Mouse (Mus musculus): ENCODE data around the gene Sowaha. TPM values are rescaled to one million over a fixed set of nuclear protein-coding genes. Genes with fewer than 3 reads are reported as not detected.

Sowaha gene
- polyA plus RNA-seq, 1 experiment from 2014 or later = 0.17 TPM

- H3K4me1 ChIP-seq (ENCODE audit: insufficient read depth, low read length) = peaks cover 16% of the 10 kb centered on the region
- peak overlapping the region; percentile 79 for H3K4me2 ChIP-seq (replicated peaks; ENCODE audit: low read depth, low read length)
- no peaks in the 10 kb centered on the region for H3K36me3 ChIP-seq (ENCODE audit: insufficient read depth, low read length)
- H3K27ac ChIP-seq (ENCODE audit: low read length) = no peak overlapping the region
- ATAC-seq (ENCODE audit: low FRiP score, low TSS enrichment) = peak; percentile 40; the same call in 1 of the 2 replicates
- WGBS = 5% methylated on average over 79 of the region's 79 CpGs
- H3K27me3 ChIP-seq (ENCODE audit: insufficient read depth, low read length) = peaks cover 77% of the 10 kb centered on the region
- H3K9me3 ChIP-seq (ENCODE audit: low read length) = peaks cover 5% of the 10 kb centered on the region
- peak overlapping the region; percentile 41 for H3K9ac ChIP-seq (replicated peaks; ENCODE audit: low read length)
- peak overlapping the region; percentile 44 for H3K4me3 ChIP-seq (ENCODE audit: low read length)
Observed at GRCm38 (mm10) chr11:53478383-53479170, 1.5 kb downstream of the Sowaha start.

GRCm38 (mm10) chr11:53477833-53478232, 2.2 kb downstream of the Sowaha start:
- peaks cover 81% of the 10 kb centered on the region for H3K27me3 ChIP-seq (ENCODE audit: insufficient read depth, low read length)
- no peak overlapping the region for H3K27ac ChIP-seq (ENCODE audit: low read length)
- no peak overlapping the region for H3K4me2 ChIP-seq (replicated peaks; ENCODE audit: low read depth, low read length)
- ATAC-seq (ENCODE audit: low FRiP score, low TSS enrichment) = no peak
- no peak overlapping the region for H3K9ac ChIP-seq (replicated peaks; ENCODE audit: low read length)
- no peaks in the 10 kb centered on the region for H3K36me3 ChIP-seq (ENCODE audit: insufficient read depth, low read length)
- no peak overlapping the region for H3K4me3 ChIP-seq (ENCODE audit: low read length)
- H3K9me3 ChIP-seq (ENCODE audit: low read length) = peaks cover 5% of the 10 kb centered on the region
- 32% methylated on average over 7 of the region's 7 CpGs for WGBS
- peaks cover 16% of the 10 kb centered on the region for H3K4me1 ChIP-seq (ENCODE audit: insufficient read depth, low read length)

- Histone ChIP-seq H3K36me3 (ENCODE audit: insufficient read depth, low read length) (no peaks in the 10 kb centered on the region), H3K4me1 (ENCODE audit: insufficient read depth, low read length) (peaks cover 18% of the 10 kb centered on the region), H3K4me3 (ENCODE audit: low read length) (no peak overlapping the region), H3K27me3 (ENCODE audit: insufficient read depth, low read length) (peaks cover 82% of the 10 kb centered on the region), H3K4me2 (replicated peaks; ENCODE audit: low read depth, low read length) (no peak overlapping the region), H3K27ac (ENCODE audit: low read length) (no peak overlapping the region), H3K9me3 (ENCODE audit: low read length) (peaks cover 5% of the 10 kb centered on the region), H3K9ac (replicated peaks; ENCODE audit: low read length) (no peak overlapping the region)
- 26% methylated on average over 8 of the region's 8 CpGs for WGBS
- ATAC-seq (ENCODE audit: low FRiP score, low TSS enrichment) = no peak
Observed at GRCm38 (mm10) chr11:53475620-53476019, 4.5 kb downstream of the Sowaha start.

DNA sequence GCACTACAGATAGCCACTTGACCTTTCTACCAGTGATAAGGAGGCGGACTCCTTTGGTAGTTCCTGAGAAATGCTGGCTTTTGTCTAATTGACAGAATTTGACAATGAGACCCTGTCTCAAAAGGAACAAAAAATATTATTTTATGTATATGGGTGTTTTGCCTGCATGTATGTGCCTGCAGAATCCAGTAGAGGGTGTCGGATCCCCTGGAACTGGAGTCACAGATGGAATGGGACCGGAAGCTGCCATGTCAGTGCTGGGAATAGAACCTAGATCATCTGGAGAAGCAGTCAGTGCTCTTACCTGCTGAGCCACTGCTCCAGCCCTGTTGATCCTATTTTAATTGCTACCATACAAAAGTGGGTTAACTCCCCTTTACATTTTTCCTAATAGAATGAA, 7.4 kb downstream of the Sowaha start:
- no peak overlapping the region for H3K4me3 ChIP-seq (ENCODE audit: low read length)
- H3K9me3 ChIP-seq (ENCODE audit: low read length) = no peaks in the 10 kb centered on the region
- peaks cover 65% of the 10 kb centered on the region for H3K27me3 ChIP-seq (ENCODE audit: insufficient read depth, low read length)
- WGBS = 84% methylated on average over 3 of the region's 3 CpGs
- no peak overlapping the region for H3K4me2 ChIP-seq (replicated peaks; ENCODE audit: low read depth, low read length)
- no peak overlapping the region for H3K9ac ChIP-seq (replicated peaks; ENCODE audit: low read length)
- no peak overlapping the region for H3K27ac ChIP-seq (ENCODE audit: low read length)
- no peak for ATAC-seq (ENCODE audit: low FRiP score, low TSS enrichment)
- H3K36me3 ChIP-seq (ENCODE audit: insufficient read depth, low read length) = no peaks in the 10 kb centered on the region
- H3K4me1 ChIP-seq (ENCODE audit: insufficient read depth, low read length) = peaks cover 8% of the 10 kb centered on the region; the same call in 1 of the 2 replicates

DNA sequence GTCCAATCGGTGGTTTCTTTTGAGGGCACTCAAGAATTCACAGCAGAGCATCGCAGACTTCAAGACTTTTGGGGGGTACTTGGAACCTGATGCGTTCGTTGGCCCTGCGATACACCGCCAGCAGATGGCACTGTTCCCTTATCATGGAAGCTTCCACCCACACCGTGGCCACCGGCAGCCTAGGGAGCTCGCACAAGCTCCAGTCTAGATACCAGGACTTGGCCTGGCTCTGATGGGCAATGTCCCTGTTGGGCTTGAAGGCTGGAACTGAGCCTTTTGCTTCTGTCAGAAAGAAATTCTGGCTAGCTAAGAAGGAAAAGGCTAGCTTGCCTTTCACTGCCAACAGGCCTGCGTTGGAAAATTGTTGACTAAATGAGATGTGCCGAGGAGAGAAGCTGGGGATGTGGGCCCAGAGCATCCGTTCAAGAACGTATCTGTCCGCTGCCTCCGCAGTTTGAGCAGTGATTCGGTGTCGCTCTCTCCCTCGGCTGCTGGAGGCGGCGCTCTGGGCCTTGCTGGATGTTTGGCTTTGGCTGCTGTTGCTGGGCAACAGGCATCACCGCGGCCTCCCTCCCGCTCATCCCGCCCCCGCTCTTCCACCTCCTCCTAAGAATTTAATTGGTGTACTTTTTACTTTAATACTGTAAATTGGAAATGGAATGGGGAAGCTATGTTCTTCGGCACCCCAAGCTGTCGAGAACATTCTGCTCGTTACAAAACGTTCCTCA, 9.9 kb downstream of the Sowaha start, which contains the start of gene Gm9837:
TSS of gene Gm9837 (minus strand) at position 512 of the 728 bp plus-strand sequence.
- peaks cover 16% of the 10 kb centered on the region for H3K4me1 ChIP-seq (ENCODE audit: insufficient read depth, low read length)
- no peaks in the 10 kb centered on the region for H3K36me3 ChIP-seq (ENCODE audit: insufficient read depth, low read length)
- no peaks in the 10 kb centered on the region for H3K9me3 ChIP-seq (ENCODE audit: low read length)
- H3K27ac ChIP-seq (ENCODE audit: low read length) = no peak within 1 kb of the TSS
- peak within 1 kb of the TSS; percentile 44 for H3K4me2 ChIP-seq (replicated peaks; ENCODE audit: low read depth, low read length)
- ATAC-seq (ENCODE audit: low FRiP score, low TSS enrichment) = peak; percentile 86; the same call in 1 of the 2 replicates
- H3K27me3 ChIP-seq (ENCODE audit: insufficient read depth, low read length) = peaks cover 66% of the 10 kb centered on the region
- H3K9ac ChIP-seq (replicated peaks; ENCODE audit: low read length) = peak within 1 kb of the TSS; percentile 27; the same call in 1 of the 2 replicates
- H3K4me3 ChIP-seq (ENCODE audit: low read length) = peak within 1 kb of the TSS; percentile 20
- WGBS = 5% methylated on average over 29 of the region's 29 CpGs

GRCm38 (mm10) chr11:53469294-53469967, 10.6 kb downstream of the Sowaha start:
- H3K9ac ChIP-seq (replicated peaks; ENCODE audit: low read length) = peak overlapping the region; percentile 27; the same call in 1 of the 2 replicates
- no peak for ATAC-seq (ENCODE audit: low FRiP score, low TSS enrichment)
- H3K36me3 ChIP-seq (ENCODE audit: insufficient read depth, low read length) = no peaks in the 10 kb centered on the region
- H3K27me3 ChIP-seq (ENCODE audit: insufficient read depth, low read length) = peaks cover 66% of the 10 kb centered on the region
- H3K9me3 ChIP-seq (ENCODE audit: low read length) = no peaks in the 10 kb centered on the region
- no peak overlapping the region for H3K27ac ChIP-seq (ENCODE audit: low read length)
- peak overlapping the region; percentile 20; the same call in 1 of the 2 replicates for H3K4me3 ChIP-seq (ENCODE audit: low read length)
- WGBS = 45% methylated on average over 16 of the region's 16 CpGs
- H3K4me2 ChIP-seq (replicated peaks; ENCODE audit: low read depth, low read length) = peak overlapping the region; percentile 44
- H3K4me1 ChIP-seq (ENCODE audit: insufficient read depth, low read length) = peaks cover 16% of the 10 kb centered on the region

DNA sequence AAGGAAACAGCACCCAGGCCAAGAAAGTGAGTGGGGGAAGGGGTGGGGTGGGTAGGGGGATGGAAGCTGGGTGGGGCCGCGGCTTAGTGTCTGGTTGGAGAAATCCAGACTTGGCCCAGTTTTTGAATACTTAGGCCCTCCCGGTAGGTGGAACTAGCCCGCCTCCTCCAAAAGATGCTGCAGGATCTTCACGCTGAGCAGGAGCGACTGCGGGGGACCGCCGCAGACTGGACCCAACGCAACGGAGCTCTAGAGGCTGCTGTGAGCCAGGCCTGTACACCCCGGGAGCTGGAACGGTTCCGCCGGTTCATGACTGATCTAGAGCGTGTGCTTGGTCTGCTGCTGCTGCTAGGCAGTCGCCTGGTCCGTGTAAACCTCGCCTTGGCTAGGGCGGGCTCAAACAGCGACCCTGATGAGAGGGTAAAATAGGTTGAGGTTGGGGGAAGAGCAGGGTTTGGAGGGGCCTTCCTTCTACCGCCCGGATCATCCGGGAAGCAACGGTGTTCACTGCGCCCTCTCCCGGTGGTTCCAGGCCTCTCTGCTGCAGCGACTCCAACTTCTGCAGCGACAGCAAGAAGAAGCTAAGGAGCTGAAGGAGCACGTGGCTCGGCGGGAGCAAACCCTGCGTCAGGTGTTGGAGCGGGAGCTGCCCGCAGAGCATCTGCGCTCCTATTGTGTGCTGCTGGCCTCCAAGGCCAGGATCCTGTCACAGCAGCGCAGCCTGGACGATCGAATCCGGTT, 13.7 kb downstream of the Sowaha start:
- H3K36me3 ChIP-seq (ENCODE audit: insufficient read depth, low read length) = no peaks in the 10 kb centered on the region
- H3K4me1 ChIP-seq (ENCODE audit: insufficient read depth, low read length) = peaks cover 37% of the 10 kb centered on the region
- H3K9ac ChIP-seq (replicated peaks; ENCODE audit: low read length) = peak overlapping the region; percentile 64
- WGBS = 7% methylated on average over 40 of the region's 40 CpGs
- peak overlapping the region; percentile 46 for H3K4me3 ChIP-seq (ENCODE audit: low read length)
- H3K27ac ChIP-seq (ENCODE audit: low read length) = no peak overlapping the region
- ATAC-seq (ENCODE audit: low FRiP score, low TSS enrichment) = peak; percentile 26; the same call in 1 of the 2 replicates
- H3K9me3 ChIP-seq (ENCODE audit: low read length) = no peaks in the 10 kb centered on the region
- H3K4me2 ChIP-seq (replicated peaks; ENCODE audit: low read depth, low read length) = peak overlapping the region; percentile 67
- peaks cover 73% of the 10 kb centered on the region for H3K27me3 ChIP-seq (ENCODE audit: insufficient read depth, low read length)

DNA sequence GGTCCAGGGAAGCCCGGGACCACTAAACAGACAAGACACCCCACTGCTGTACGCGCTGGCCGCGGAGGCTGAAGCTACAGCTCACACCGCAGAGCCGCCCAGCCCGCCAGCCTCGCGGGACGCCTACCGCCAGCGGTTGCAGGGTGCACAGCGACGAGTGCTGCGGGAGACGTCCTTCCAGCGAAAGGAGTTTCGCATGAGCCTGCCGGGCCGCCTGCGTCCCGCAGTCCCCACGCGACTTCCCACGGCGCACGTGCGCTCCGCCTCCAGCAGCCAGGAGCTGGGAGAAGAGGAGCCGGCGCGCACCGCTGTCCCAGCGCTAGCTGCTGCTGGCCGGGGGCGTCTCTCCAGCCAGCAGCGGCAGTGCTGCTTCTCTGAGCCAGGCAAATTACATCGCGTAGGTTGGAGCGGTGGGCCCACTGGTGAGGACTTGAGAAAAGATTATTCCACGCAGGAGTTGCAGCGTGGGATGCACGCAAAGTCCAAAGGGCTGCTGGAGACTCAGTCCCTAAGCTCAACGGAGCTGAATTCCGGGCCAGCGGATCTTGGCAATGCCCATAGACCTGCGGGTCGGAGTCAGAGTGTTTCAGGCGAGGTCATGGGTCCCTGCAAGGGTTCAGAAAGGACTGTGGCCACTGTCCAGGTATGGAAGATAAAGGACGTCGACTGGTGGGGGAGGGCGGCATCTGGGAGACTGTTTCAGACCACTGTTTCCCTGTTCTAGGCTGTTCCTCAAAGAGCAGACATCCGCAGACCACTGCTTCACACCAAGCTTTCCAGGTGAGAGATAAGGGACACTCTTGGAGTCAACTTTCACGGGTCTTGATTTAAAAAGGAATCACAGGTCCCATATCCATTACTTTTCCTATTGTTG, 16.3 kb downstream of the Sowaha start:
- WGBS = 6% methylated on average over 53 of the region's 55 CpGs
- no peaks in the 10 kb centered on the region for H3K9me3 ChIP-seq (ENCODE audit: low read length)
- H3K36me3 ChIP-seq (ENCODE audit: insufficient read depth, low read length) = no peaks in the 10 kb centered on the region
- H3K4me3 ChIP-seq (ENCODE audit: low read length) = peak overlapping the region; percentile 47
- no peak; the same call in 1 of the 2 replicates for ATAC-seq (ENCODE audit: low FRiP score, low TSS enrichment)
- H3K27ac ChIP-seq (ENCODE audit: low read length) = no peak overlapping the region
- peaks cover 54% of the 10 kb centered on the region for H3K27me3 ChIP-seq (ENCODE audit: insufficient read depth, low read length)
- H3K4me2 ChIP-seq (replicated peaks; ENCODE audit: low read depth, low read length) = peak overlapping the region; percentile 64
- H3K9ac ChIP-seq (replicated peaks; ENCODE audit: low read length) = peak overlapping the region; percentile 53
- peaks cover 30% of the 10 kb centered on the region for H3K4me1 ChIP-seq (ENCODE audit: insufficient read depth, low read length)
